Mouse (Mus musculus) MEL (cell line): ENCODE results near the gene Cox7b.

Experiments
- CHD2 ChIP-seq: IDR thresholded peaks from 2 replicates; pipeline ENCODE4 v1.6.1; 2011; ENCODE audit warnings: low read length, improper control_type of control experiment
- CTCF ChIP-seq, 3 experiments: IDR thresholded peaks in 2 of 3; conservative IDR thresholded peaks in 1 of 3; 2 replicates each; pipeline ENCODE4 v1.5.1; 2011 to 2012; ENCODE audit warnings: low read length in 3 of 3, low read depth in 2 of 3, mild to moderate bottlenecking in 2 of 3, improper control_type of control experiment in 1 of 3, inconsistent platforms in 1 of 3, mixed read lengths in 1 of 3, moderate library complexity in 1 of 3; ENCODE audit not compliant: control insufficient read depth in 1 of 3, insufficient read depth in 1 of 3, poor library complexity in 1 of 3, severe bottlenecking in 1 of 3
- ELF1 ChIP-seq: IDR thresholded peaks from 2 replicates; pipeline ENCODE4 v1.6.1; 2014; ENCODE audit warnings: low read depth, mild to moderate bottlenecking, inconsistent platforms, low read length, improper control_type of control experiment, moderate library complexity
- EP300 ChIP-seq, 2 experiments: IDR thresholded peaks; 2 replicates each; pipeline ENCODE4 v1.6.1; 2011; ENCODE audit warnings: improper control_type of control experiment in 2 of 2, low read length in 2 of 2, low read depth in 1 of 2, mild to moderate bottlenecking in 1 of 2
- GATA1 ChIP-seq: IDR thresholded peaks from 2 replicates; pipeline ENCODE4 v1.6.1; 2011; ENCODE audit warnings: low read depth, low read length, improper control_type of control experiment
- MAX ChIP-seq: IDR thresholded peaks from 2 replicates; pipeline ENCODE4 v1.6.1; 2011; ENCODE audit warnings: low read length, improper control_type of control experiment
- POLR2A ChIP-seq, 2 experiments: IDR thresholded peaks; 2 replicates each; pipeline ENCODE4 v1.6.1; 2011 to 2012; ENCODE audit warnings: low read length in 2 of 2, mild to moderate bottlenecking in 2 of 2, control low read depth in 1 of 2, improper control_type of control experiment in 1 of 2, low read depth in 1 of 2, moderate library complexity in 1 of 2; ENCODE audit not compliant: control insufficient read depth in 1 of 2, insufficient read depth in 1 of 2, poor library complexity in 1 of 2
- SIN3A ChIP-seq: IDR thresholded peaks from 2 replicates; pipeline ENCODE4 v1.6.1; 2012; ENCODE audit warnings: low read length, improper control_type of control experiment, inconsistent platforms
- TBP ChIP-seq: IDR thresholded peaks from 2 replicates; pipeline ENCODE4 v1.8.0; 2011; ENCODE audit warnings: low read depth, low read length, improper control_type of control experiment
- ZNF384 ChIP-seq: IDR thresholded peaks from 2 replicates; pipeline ENCODE4 v1.6.1; 2012; ENCODE audit warnings: low read depth, mild to moderate bottlenecking, inconsistent platforms, low read length, improper control_type of control experiment

- TF ChIP-seq EP300 (IDR thresholded peaks at IDR 0.05; ENCODE audit: low read depth in 1 of 2, low read length in 2 of 2) (no peak), SIN3A (peak; percentile 86), CTCF (IDR thresholded peaks at IDR 0.05 in 2 of 3, conservative IDR thresholded peaks at IDR 0.05 in 1 of 3; ENCODE audit: control insufficient read depth in 1 of 3, insufficient read depth in 1 of 3, low read depth in 2 of 3, low read length in 3 of 3, poor library complexity in 1 of 3, severe bottlenecking in 1 of 3) (peak in 2 of 3 experiments; percentile 76 to 81; a peak in 5 of 6 replicates), ZNF384 (no peak), POLR2A (IDR thresholded peaks at IDR 0.05; ENCODE audit: control insufficient read depth in 1 of 2, insufficient read depth in 1 of 2, low read depth in 1 of 2, low read length in 2 of 2, poor library complexity in 1 of 2) (peak; percentile 61 to 76), GATA1 (no peak), CHD2 (no peak), MAX (peak; percentile 85), TBP (peak; percentile 25; the same call in 1 of the 2 replicates), ELF1 (peak; percentile 92)
Measured at GRCm38 (mm10) chrX:106026418-106027342, 11.2 kb downstream of the Cox7b start, which contains the start of gene Atp7a.
